Mouse (Mus musculus) neural tube, embryonic 12.5 days (tissue): ENCODE measurements around the gene Gfy. TPM values are rescaled to one million over a fixed set of nuclear protein-coding genes. Genes with fewer than 3 reads are reported as not detected.

ENCODE experiments used
- ATAC-seq: fragments of 200-750 bp; cut with Nextera tagmentation; 2 replicates; pipeline ENCODE4 v1.8.0; 2017; ENCODE audit warnings: low read depth, mild to moderate bottlenecking, moderate TSS enrichment, moderate library complexity; ENCODE audit not compliant: low FRiP score
- H3K27ac ChIP-seq: fragments of 300-500 bp; sonication (generic); 2 replicates; pipeline ENCODE4 v1.5.1; 2016
- H3K27me3 ChIP-seq: fragments of 300-500 bp; sonication (generic); replicated peaks from 2 replicates; pipeline ENCODE4 v1.6.1; 2016; ENCODE audit warnings: mild to moderate bottlenecking
- H3K36me3 ChIP-seq: fragments of 300-500 bp; sonication (generic); 2 replicates; pipeline ENCODE4 v1.6.1; 2016; ENCODE audit warnings: mild to moderate bottlenecking
- H3K4me1 ChIP-seq: fragments of 300-500 bp; sonication (generic); 2 replicates; pipeline ENCODE4 v1.6.1; 2016
- H3K4me2 ChIP-seq: fragments of 300-500 bp; sonication (generic); replicated peaks from 2 replicates; pipeline ENCODE4 v1.6.1; 2016; ENCODE audit warnings: mild to moderate bottlenecking
- H3K4me3 ChIP-seq: fragments of 300-500 bp; sonication (generic); 2 replicates; pipeline ENCODE4 v1.5.1; 2016
- H3K9ac ChIP-seq: fragments of 300-500 bp; sonication (generic); 2 replicates; pipeline ENCODE4 v1.6.1; 2016; ENCODE audit warnings: mild to moderate bottlenecking
- H3K9me3 ChIP-seq: fragments of 300-500 bp; sonication (generic); 2 replicates; pipeline ENCODE4 v1.6.1; 2016; ENCODE audit warnings: mild to moderate bottlenecking
- WGBS: fragments of 180-500 bp; shearing (Covaris S2); methylation state at CpG from one replicate; pipeline ENCODE4 v1.1.7; 2016; 5-methylcytosine and 5-hydroxymethylcytosine counted together
- polyA plus RNA-seq: library from polyadenylated mRNA; unstranded; fragments of >200 nt; fragmentation: Nextera tagmentation; extraction: Ambion mirVana; gene quantifications from 2 replicates; pipeline ENCODE4 v1.2.1, GENCODE M21; 2016

Gene Gfy
- not detected in 2 replicates for polyA plus RNA-seq

DNA sequence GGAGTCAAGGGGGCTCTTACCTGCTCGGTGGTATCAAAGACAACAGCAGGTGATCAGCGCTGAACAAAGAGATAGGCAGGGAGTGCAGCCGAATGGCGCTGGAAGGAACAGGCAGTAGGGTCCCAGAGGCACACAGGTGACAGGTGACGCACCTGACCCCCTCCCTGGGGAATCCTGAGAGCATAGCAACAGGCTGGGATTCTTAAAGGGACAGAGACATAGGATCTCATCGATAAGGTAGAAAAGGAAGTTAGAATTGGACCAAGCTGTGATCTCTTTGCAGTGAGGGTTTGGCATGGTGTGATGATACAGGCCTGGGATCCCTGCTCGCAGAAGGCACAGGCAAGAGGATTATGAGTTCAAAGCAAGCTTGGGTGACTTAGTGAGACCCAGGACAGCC lies at the start of gene Gfy:
TSS of gene Gfy (minus strand) at position 101 of the 400 bp plus-strand sequence.
- 26% methylated on average over 7 of the region's 7 CpGs for WGBS
- no peak for ATAC-seq
- peaks cover 100% of the 10 kb centered on the region for H3K27me3 ChIP-seq

DNA sequence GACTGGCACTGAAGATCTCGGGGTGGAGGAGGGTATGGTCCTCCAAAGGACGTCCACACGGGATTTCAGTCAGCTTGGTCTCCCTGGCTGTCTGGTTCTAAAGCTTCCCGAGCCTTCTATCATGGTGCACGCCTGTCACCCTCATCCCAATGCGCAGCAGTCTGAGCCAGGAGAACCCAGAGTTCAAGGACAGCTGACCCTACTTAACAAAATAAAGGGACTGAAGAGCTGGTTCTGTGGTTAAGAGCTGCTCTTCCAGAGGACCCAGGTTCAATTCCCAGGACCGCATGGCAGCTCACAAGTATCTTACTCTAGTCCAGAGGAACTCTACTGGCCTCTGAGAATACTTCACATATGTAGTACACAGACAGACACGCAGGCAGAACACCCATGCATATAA lies 49.7 kb upstream of the Gfy start:
- 97% methylated on average over 8 of the region's 8 CpGs for WGBS
- no peak for ATAC-seq

More for the DNA sequence above, at the start of gene Gfy:
- Histone ChIP-seq H3K36me3 (no peaks in the 10 kb centered on the region), H3K9me3 (0 out of 2 replicates have a peak, but pooled peaks cover 4% of the 10 kb centered on the region), H3K27ac (no peak within 1 kb of the TSS), H3K9ac (no peak within 1 kb of the TSS), H3K4me3 (no peak within 1 kb of the TSS), H3K4me1 (peaks cover 30% of the 10 kb centered on the region), H3K4me2 (no peak within 1 kb of the TSS)

DNA sequence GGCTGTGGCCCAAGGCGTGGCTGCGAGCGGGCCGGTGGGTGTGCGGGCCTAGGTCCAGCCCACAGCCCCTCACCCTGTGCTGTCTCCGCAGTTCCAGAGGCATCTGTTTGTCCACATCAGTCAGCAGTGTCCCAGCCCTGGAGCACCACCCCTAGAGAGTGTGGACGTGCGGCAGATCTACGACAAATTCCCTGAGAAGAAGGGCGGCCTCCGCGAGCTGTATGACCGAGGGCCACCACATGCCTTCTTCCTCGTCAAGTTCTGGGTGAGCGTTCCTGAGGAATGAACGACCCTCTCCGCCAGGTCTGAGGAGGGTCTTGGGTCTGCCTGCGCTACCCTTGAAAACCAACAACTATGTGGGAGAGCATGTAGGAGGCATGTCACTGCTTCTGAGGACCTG lies 49.2 kb upstream of the Gfy start:
- ATAC-seq: no peak
- Histone ChIP-seq H3K4me3 (no peak overlapping the region), H3K36me3 (peaks cover 83% of the 10 kb centered on the region), H3K27me3 (no peaks in the 10 kb centered on the region), H3K9ac (no peak overlapping the region), H3K4me1 (peaks cover 5% of the 10 kb centered on the region; the same call in 1 of the 2 replicates), H3K4me2 (no peak overlapping the region), H3K9me3 (no peaks in the 10 kb centered on the region), H3K27ac (no peak overlapping the region)
- 94% methylated on average over 18 of the region's 18 CpGs for WGBS

More for the DNA sequence above, 49.7 kb upstream of the Gfy start:
- Histone ChIP-seq H3K9me3 (no peaks in the 10 kb centered on the region), H3K4me1 (peaks cover 9% of the 10 kb centered on the region), H3K4me3 (no peak overlapping the region), H3K36me3 (peaks cover 79% of the 10 kb centered on the region), H3K27me3 (no peaks in the 10 kb centered on the region; the same call in 1 of the 2 replicates), H3K4me2 (no peak overlapping the region), H3K27ac (no peak overlapping the region), H3K9ac (no peak overlapping the region)

DNA sequence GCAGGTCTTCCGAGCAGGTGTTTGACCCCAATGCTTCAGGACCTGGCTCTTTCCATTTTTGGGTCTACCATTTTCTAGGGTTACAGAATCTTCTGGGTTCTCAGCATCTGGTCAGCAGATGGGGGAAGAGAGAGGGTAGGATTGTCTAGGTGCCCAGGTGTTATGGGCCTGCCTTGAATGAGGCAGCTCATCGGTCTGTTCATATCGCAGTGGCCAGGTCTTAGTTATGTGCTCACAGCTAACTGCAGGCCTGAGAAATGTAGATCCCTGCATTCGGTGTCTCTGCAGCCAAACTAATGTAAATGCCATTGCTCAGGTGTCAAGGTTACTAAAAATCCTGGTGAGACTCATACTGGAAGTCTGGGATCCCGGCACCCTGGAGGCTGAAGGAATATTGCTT lies 47.1 kb upstream of the Gfy start:
- ATAC-seq: no peak
- WGBS: 97% methylated on average over 5 of the region's 5 CpGs
- Histone ChIP-seq H3K9ac (no peak overlapping the region), H3K9me3 (no peaks in the 10 kb centered on the region), H3K4me1 (peaks cover 3% of the 10 kb centered on the region; the same call in 1 of the 2 replicates), H3K4me2 (no peak overlapping the region), H3K27me3 (no peaks in the 10 kb centered on the region), H3K27ac (no peak overlapping the region), H3K4me3 (no peak overlapping the region), H3K36me3 (peaks cover 83% of the 10 kb centered on the region)

DNA sequence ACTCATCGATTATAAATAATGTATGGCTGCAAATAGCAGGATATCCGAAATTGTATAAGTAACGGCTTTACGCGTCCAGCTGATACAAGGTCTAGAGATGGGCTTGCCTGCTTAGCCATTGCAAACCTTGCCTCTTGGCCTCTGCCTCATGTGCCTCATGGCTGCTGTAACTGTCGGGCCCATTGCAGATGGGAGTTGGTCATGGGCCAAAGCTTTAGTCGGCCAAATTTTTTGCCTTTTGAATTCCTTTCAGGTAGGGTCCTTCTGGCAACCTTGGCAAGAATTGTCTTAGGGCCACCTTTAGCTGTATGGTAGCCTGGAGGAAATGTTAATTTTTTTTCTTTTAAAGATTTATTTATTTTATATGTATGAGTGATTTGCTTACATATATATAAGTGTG lies 45.5 kb upstream of the Gfy start:
- Histone ChIP-seq H3K4me3 (no peak overlapping the region), H3K9me3 (no peaks in the 10 kb centered on the region), H3K4me2 (no peak overlapping the region), H3K9ac (no peak overlapping the region), H3K4me1 (peaks cover 3% of the 10 kb centered on the region; the same call in 1 of the 2 replicates), H3K27me3 (no peaks in the 10 kb centered on the region), H3K27ac (no peak overlapping the region), H3K36me3 (peaks cover 91% of the 10 kb centered on the region)
- 97% methylated on average over 7 of the region's 7 CpGs for WGBS
- no peak for ATAC-seq

DNA sequence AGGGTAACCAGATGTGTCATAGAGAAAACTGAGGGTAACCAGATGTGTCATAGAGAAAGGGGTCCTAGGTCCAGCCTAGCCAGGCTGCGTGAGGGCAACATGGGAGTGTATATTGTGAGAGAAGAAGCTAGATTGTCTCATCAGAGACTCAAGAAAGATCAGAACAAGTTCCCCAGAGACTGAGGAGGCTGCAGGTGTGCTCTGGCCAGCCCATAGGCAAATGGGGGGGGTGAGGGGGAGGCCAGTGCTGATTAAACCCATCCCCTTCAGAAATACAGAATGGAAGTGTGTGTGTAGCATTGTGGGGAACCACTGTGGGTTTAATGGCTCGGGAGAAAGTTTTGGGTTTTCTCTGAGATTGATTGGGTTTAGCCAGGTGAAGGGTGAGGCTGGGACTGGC lies 42.3 kb upstream of the Gfy start:
- Histone ChIP-seq H3K4me1 (peaks cover 29% of the 10 kb centered on the region), H3K9ac (no peak overlapping the region), H3K9me3 (no peaks in the 10 kb centered on the region), H3K4me3 (no peak overlapping the region), H3K36me3 (peaks cover 85% of the 10 kb centered on the region), H3K27me3 (no peaks in the 10 kb centered on the region), H3K4me2 (no peak overlapping the region), H3K27ac (no peak overlapping the region)
- 86% methylated on average over 2 of the region's 2 CpGs for WGBS
- no peak for ATAC-seq

DNA sequence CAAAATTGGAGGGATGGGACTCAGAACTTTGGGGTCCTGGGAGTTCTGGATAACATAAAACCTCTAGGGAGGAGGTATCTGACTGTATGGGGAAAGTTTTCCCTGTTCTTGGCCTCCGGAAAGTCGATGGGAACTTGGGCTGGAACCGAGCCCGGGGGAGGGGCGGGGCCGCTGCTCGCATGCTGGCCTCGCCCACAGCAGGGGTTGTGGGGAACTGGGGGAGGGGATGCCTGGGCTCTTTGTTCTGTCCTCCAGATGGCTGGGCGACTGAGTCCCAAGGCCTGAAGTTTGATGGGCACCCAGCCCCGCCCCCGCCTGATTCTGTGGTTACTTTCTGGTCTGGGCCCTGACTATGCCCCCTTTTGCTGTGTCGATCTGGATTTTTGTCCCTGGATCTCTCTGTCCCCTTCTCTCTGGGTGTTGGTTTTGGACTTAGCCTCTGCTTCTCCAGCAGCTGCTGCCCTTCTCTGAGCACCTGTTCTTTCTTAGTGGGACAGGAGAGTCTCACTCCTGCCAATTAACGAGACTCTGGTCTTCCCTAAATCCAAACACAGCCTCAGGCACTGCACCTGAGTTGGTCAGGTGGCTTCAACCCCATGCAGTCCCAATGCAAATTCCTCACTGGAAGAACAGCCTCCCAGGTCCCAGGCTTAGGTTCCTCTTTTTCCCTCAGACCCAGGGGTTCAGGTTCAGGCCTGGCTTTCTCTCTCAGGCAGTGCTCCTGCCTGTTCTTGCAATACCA lies 37.2 kb upstream of the Gfy start:
- H3K27ac ChIP-seq: peak overlapping the region; percentile 80
- 2% methylated on average over 13 of the region's 13 CpGs for WGBS
- peak overlapping the region; percentile 67 for H3K4me2 ChIP-seq
- peaks cover 9% of the 10 kb centered on the region for H3K27me3 ChIP-seq
- peaks cover 40% of the 10 kb centered on the region for H3K36me3 ChIP-seq
- peak; percentile 82 for ATAC-seq
- H3K4me1 ChIP-seq: peaks cover 34% of the 10 kb centered on the region
- peak overlapping the region; percentile 66 for H3K4me3 ChIP-seq
- peak overlapping the region; percentile 92 for H3K9ac ChIP-seq
- H3K9me3 ChIP-seq: no peaks in the 10 kb centered on the region

DNA sequence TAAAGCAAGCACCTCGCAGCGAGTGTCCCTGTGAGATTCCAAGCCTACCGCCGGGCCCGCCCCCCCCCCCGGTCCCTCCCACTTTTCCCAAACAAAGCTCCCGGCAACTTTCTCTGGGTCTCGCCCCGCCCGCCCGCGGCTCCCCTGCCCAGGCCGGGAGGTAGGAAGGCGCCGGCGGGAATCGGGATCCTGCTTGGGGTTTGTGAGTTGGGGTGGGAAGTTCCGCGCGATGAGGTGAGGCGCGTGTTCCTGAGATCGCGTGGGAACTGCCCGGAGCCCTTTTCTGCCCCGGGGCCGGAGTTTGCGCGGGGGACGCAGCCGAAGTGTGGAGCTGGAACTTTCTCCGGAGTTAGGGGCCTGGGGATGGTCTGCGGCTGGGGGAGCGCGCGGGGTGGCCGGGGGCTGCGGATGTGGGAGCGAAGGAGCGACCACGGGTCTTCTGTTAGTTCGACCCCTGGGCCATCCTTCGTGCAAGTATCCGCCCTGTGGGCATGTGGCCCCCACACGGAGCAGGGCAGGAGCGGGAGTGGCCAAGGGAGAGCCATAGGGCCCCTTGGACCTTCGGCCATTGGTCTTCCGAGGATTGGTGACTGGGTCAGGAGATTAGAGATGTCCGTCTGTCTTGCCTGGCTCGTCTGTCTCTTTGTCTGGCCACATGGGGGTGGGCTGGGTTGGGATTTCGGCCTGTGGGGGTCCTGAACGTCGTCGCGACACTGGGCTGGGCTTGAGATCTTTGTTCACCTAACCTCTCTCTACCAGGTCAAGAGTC lies 36.5 kb upstream of the Gfy start, which contains the start of gene Tead2:
TSS of gene Tead2 (plus strand) at position 81 of the 769 bp plus-strand sequence.
- H3K4me2 ChIP-seq: peak within 1 kb of the TSS; percentile 67
- peak; percentile 62 for ATAC-seq
- 1% methylated on average over 55 of the region's 55 CpGs for WGBS
- H3K27ac ChIP-seq: peak within 1 kb of the TSS; percentile 80
- peaks cover 16% of the 10 kb centered on the region for H3K27me3 ChIP-seq
- H3K9ac ChIP-seq: peak within 1 kb of the TSS; percentile 92
- H3K9me3 ChIP-seq: no peaks in the 10 kb centered on the region
- H3K4me3 ChIP-seq: peak within 1 kb of the TSS; percentile 66
- peaks cover 32% of the 10 kb centered on the region for H3K36me3 ChIP-seq
- H3K4me1 ChIP-seq: peaks cover 33% of the 10 kb centered on the region

DNA sequence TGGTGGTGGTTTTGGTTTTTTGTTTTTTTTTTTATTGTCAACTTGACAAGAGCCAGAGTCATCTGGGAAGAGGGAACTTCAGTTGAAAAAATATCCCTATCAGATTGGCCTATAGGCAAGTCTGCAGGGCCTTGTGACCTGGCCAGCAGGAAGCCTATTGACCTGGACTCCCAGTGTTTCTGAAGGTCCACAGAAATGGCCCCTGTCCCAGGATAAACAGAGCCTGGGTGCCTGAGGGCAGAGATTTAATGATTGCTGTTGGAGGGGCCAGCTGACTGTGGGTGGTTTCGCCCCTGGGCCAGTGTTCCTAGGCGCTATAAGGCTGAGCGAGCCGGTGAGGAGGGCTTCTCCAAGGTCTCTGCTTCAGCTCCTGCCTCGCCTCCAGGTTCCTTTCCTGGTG lies 34.3 kb upstream of the Gfy start:
- peaks cover 11% of the 10 kb centered on the region for H3K36me3 ChIP-seq
- no peak overlapping the region for H3K9ac ChIP-seq
- H3K9me3 ChIP-seq: no peaks in the 10 kb centered on the region
- H3K4me1 ChIP-seq: peaks cover 26% of the 10 kb centered on the region
- no peak overlapping the region for H3K4me2 ChIP-seq
- no peak overlapping the region for H3K4me3 ChIP-seq
- H3K27ac ChIP-seq: no peak overlapping the region
- WGBS: 54% methylated on average over 5 of the region's 5 CpGs
- no peak for ATAC-seq
- peaks cover 28% of the 10 kb centered on the region for H3K27me3 ChIP-seq

DNA sequence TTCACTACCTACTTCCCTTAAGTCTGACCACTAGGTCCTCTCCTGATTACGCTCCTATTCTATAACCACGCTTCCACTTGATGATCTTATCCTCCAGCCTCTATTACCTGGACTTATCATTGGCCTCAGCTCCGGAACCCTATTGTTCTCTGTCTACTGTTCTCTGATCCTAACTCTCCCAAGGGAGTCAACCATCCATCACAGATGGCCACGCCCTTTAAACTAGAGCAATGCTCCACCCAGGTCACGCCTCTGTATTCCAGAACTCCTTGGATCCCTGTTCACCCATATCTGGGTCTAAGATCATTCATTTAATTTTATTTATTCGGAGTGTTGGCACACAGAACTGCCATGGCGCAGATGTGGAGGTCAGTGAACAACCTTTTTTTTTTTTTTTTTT lies 33.0 kb upstream of the Gfy start:
- H3K36me3 ChIP-seq: no peaks in the 10 kb centered on the region
- ATAC-seq: no peak
- peaks cover 28% of the 10 kb centered on the region for H3K27me3 ChIP-seq
- no peak overlapping the region for H3K9ac ChIP-seq
- H3K4me2 ChIP-seq: no peak overlapping the region
- H3K27ac ChIP-seq: no peak overlapping the region
- H3K4me3 ChIP-seq: no peak overlapping the region
- 76% methylated on average over 7 of the region's 7 CpGs for WGBS
- no peaks in the 10 kb centered on the region for H3K9me3 ChIP-seq
- peaks cover 13% of the 10 kb centered on the region for H3K4me1 ChIP-seq

DNA sequence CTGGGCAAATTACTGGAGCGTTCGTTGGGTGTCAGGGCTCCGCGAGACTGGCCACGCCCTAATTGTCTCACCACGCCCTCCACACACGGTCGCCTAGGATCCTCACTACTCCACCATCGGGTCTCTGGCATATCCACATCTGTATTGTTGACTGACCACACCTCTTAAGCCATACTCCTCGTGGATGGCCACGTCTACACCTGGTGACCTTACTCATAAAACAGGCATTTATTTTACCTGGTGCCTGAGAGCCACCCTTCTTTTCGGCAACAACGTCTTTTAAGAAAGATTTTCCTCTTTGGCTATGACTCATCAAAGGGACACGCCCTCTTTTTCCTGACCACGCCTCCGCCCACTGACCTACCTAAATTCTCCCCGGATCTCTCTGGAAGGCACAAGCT lies 32.5 kb upstream of the Gfy start, which contains the start of gene Dkkl1:
TSS of gene Dkkl1 (minus strand) at position 297 of the 401 bp plus-strand sequence.
- no peaks in the 10 kb centered on the region for H3K36me3 ChIP-seq
- peaks cover 8% of the 10 kb centered on the region for H3K4me1 ChIP-seq
- no peak within 1 kb of the TSS for H3K9ac ChIP-seq
- ATAC-seq: no peak
- 5% methylated on average over 17 of the region's 17 CpGs for WGBS
- H3K27ac ChIP-seq: no peak within 1 kb of the TSS
- H3K27me3 ChIP-seq: peaks cover 28% of the 10 kb centered on the region
- peak within 1 kb of the TSS; percentile 34 for H3K4me2 ChIP-seq
- H3K4me3 ChIP-seq: 0 out of 2 replicates have a peak within 1 kb of the TSS, but pooled peaks have one; percentile 9
- H3K9me3 ChIP-seq: no peaks in the 10 kb centered on the region

DNA sequence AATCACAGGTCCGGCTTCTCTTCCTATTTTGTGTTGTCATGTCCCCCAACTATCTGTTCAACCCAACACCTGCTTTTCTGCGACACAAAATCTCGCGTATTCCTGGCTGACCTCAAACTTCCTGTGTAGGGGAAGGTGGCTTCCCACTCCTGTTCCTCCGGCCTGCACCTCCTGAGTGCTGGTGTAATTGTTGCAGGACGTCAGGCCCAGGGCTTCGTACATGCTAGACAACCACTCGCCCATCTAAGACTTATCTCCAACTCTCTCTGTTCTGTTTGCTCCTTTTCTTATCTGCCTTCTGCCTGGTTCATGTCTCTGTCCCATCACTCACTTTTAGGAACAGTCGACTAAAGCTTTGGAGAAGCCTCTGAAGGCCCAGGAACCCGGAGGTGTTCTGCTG lies 31.7 kb upstream of the Gfy start:
- Histone ChIP-seq H3K27me3 (peaks cover 28% of the 10 kb centered on the region), H3K4me3 (no peak overlapping the region), H3K27ac (no peak overlapping the region), H3K9ac (no peak overlapping the region), H3K36me3 (no peaks in the 10 kb centered on the region), H3K4me1 (peaks cover 3% of the 10 kb centered on the region; the same call in 1 of the 2 replicates), H3K4me2 (no peak overlapping the region), H3K9me3 (no peaks in the 10 kb centered on the region)
- ATAC-seq: no peak
- 74% methylated on average over 10 of the region's 10 CpGs for WGBS
